Mouse (Mus musculus) B cell, adult 67 days (primary cell): Measurements from ENCODE around the gene Aicda. TPM values are rescaled to one million over a fixed set of nuclear protein-coding genes. Genes with fewer than 3 reads are reported as not detected.

Experiments used
- total RNA-seq, 2 experiments: library from RNA; stranded (reverse); gene quantifications; 4 replicates each; pipeline ENCODE4 v1.2.4; 2023

Aicda gene
- total RNA-seq = 1 to 10 TPM; 1.3 to 1.7 TPM

GRCm38 (mm10) chr6:122553606-122554005 lies at the start of gene Aicda:
Gene Aicda, plus strand, starts transcription at chr6:122553801.

GRCm38 (mm10) chr6:122505545-122505944 lies 48.1 kb upstream of the Aicda start, which contains the start of gene Mfap5:
Gene Mfap5, plus strand, starts transcription at chr6:122505845.

GRCm38 (mm10) chr6:122602242-122602991 lies 48.8 kb downstream of the Aicda start, which contains the start of gene Apobec1:
Gene Apobec1, minus strand, starts transcription at chr6:122602444.

GRCm38 (mm10) chr6:122609771-122610170 lies 56.2 kb downstream of the Aicda start, which contains the start of gene Gdf3:
Gene Gdf3, minus strand, starts transcription at chr6:122610087.

Other genes with a start within 250 kb of the Aicda start
- 100 to 1,000 TPM; 140 TPM for gene M6pr, start 245.1 kb upstream of the Aicda start, total RNA-seq
- 10 to 100 TPM; 40.7 to 45.5 TPM for gene Phc1, start 213.2 kb upstream of the Aicda start, total RNA-seq
- not detected for gene Rimklb, start 55.0 kb upstream of the Aicda start, total RNA-seq
- not detected for gene Mfap5, start 48.0 kb upstream of the Aicda start, total RNA-seq
- 10 to 100 TPM; 79.0 to 85.0 TPM for gene Apobec1, start 48.6 kb downstream of the Aicda start, total RNA-seq
- not detected for gene Gdf3, start 56.3 kb downstream of the Aicda start, total RNA-seq
- gene Dppa3, start 72.6 kb downstream of the Aicda start, total RNA-seq = not detected
- gene Nanog, start 153.7 kb downstream of the Aicda start, total RNA-seq = not detected
- gene Slc2a3, start 247.8 kb downstream of the Aicda start, total RNA-seq = 10 to 100 TPM; 45.1 to 58.4 TPM